Mouse (Mus musculus) layer of hippocampus, adult 2 months (tissue): ENCODE measurements at regions not wholly inside any gene's neighbourhood (a gene's known extent, or its start where the extent isn't known, plus 50 kb on each side); places are given as distances from the start of the nearest gene placed in this dataset.
A peak's percentile ranks its signal among the peaks of the same experiment; 100 is the strongest.

Experiments
- DNase-seq, 2 experiments: peaks; one replicate each; pipeline ENCODE4 v3.0.0; 2022; ENCODE audit warnings: low spot score in 2 of 2
- H3K27ac ChIP-seq: fragments of 200-600 bp; 2 replicates; pipeline ENCODE4 v1.8.1; 2022
- H3K4me3 ChIP-seq: fragments of 200-600 bp; 2 replicates; pipeline ENCODE4 v1.8.1; 2022; ENCODE audit warnings: mild to moderate bottlenecking
- CTCF ChIP-seq: fragments of 200-600 bp; conservative IDR thresholded peaks from 2 replicates; pipeline ENCODE4 v1.8.1; 2022; ENCODE audit warnings: antibody characterized with exemption, mild to moderate bottlenecking, moderate library complexity

GRCm38 (mm10) chr10:39270406-39270805 lies 98.2 kb upstream of the Fyn start:
- no peak overlapping the region for H3K4me3 ChIP-seq
- TF ChIP-seq CTCF, result no peak
- H3K27ac ChIP-seq, result no peak overlapping the region
- no peak for DNase-seq

- TF ChIP-seq CTCF, result no peak
- peak overlapping the region; percentile 8; the same call in 1 of the 2 replicates for H3K4me3 ChIP-seq
- DNase-seq, result no peak
- H3K27ac ChIP-seq, result peak overlapping the region; percentile 55; the same call in 1 of the 2 replicates
Observed at GRCm38 (mm10) chr10:39267236-39267635, 101.4 kb upstream of the Fyn start.

- DNase-seq, result peak; percentile 52 to 77
- no peak for TF ChIP-seq CTCF
- Histone ChIP-seq H3K27ac (peak overlapping the region; percentile 60), H3K4me3 (no peak overlapping the region)
Observed at GRCm38 (mm10) chr10:39266482-39266881, 102.2 kb upstream of the Fyn start.

- DNase-seq, result no peak
- no peak overlapping the region for H3K27ac ChIP-seq
- H3K4me3 ChIP-seq, result no peak overlapping the region
- TF ChIP-seq CTCF, result no peak
Observed at GRCm38 (mm10) chr10:39262466-39262865, 98.9 kb upstream of the Ccn6 start.

GRCm38 (mm10) chr10:39261174-39262145 lies 97.9 kb upstream of the Ccn6 start:
- no peak overlapping the region for H3K27ac ChIP-seq
- DNase-seq, result no peak
- TF ChIP-seq CTCF, result no peak

GRCm38 (mm10) chr10:39260061-39260460 lies 96.5 kb upstream of the Ccn6 start:
- no peak for TF ChIP-seq CTCF
- no peak overlapping the region for H3K27ac ChIP-seq
- H3K4me3 ChIP-seq, result no peak overlapping the region
- DNase-seq, result no peak

More at GRCm38 (mm10) chr10:39261174-39262145, 97.9 kb upstream of the Ccn6 start:
- H3K4me3 ChIP-seq, result no peak overlapping the region

- DNase-seq, result no peak
- Histone ChIP-seq H3K4me3 (no peak overlapping the region), H3K27ac (no peak overlapping the region)
- no peak for TF ChIP-seq CTCF
Observed at GRCm38 (mm10) chr10:39257371-39258154, 94.0 kb upstream of the Ccn6 start.

- Histone ChIP-seq H3K27ac (no peak overlapping the region), H3K4me3 (no peak overlapping the region)
- no peak for DNase-seq
- no peak for TF ChIP-seq CTCF
Observed at GRCm38 (mm10) chr10:39254561-39254960, 91.0 kb upstream of the Ccn6 start.

GRCm38 (mm10) chr10:39250039-39250438 lies 86.4 kb upstream of the Ccn6 start:
- TF ChIP-seq CTCF, result no peak
- no peak for DNase-seq
- Histone ChIP-seq H3K27ac (no peak overlapping the region), H3K4me3 (no peak overlapping the region)

GRCm38 (mm10) chr10:39248486-39248885 lies 84.9 kb upstream of the Ccn6 start:
- TF ChIP-seq CTCF, result no peak
- no peak overlapping the region for H3K4me3 ChIP-seq
- DNase-seq, result no peak
- no peak overlapping the region for H3K27ac ChIP-seq

- Histone ChIP-seq H3K4me3 (no peak overlapping the region), H3K27ac (no peak overlapping the region)
- no peak for DNase-seq
- no peak for TF ChIP-seq CTCF
Observed at GRCm38 (mm10) chr10:39246984-39247383, 83.4 kb upstream of the Ccn6 start.

- no peak for TF ChIP-seq CTCF
- DNase-seq, result no peak
- H3K27ac ChIP-seq, result no peak overlapping the region
- no peak overlapping the region for H3K4me3 ChIP-seq
Observed at GRCm38 (mm10) chr10:39245141-39245540, 81.5 kb upstream of the Ccn6 start.

- DNase-seq, result no peak
- Histone ChIP-seq H3K4me3 (no peak overlapping the region), H3K27ac (no peak overlapping the region)
- no peak for TF ChIP-seq CTCF
Observed at GRCm38 (mm10) chr10:39244061-39244460, 80.5 kb upstream of the Ccn6 start.
